Mouse (Mus musculus) heart, adult 11 months (tissue): Measurements from ENCODE around the gene Smok3c.
A peak's percentile ranks its signal among the peaks of the same experiment; 100 is the strongest.
"Not testable (repeated sequence)": the region's sequence is repeated elsewhere in the genome, so short reads cannot be mapped to it uniquely, and the experiment has no call there.

Experiments used
- DNase-seq: peaks from one replicate; pipeline ENCODE4 v3.0.0; 2022

Smok3c gene

GRCm38 (mm10) chr5:138052894-138053293 is at the start of gene Smok3c:
Gene Smok3c (plus strand): TSS chr5:138053194.
- DNase-seq, result not testable (repeated sequence)

- DNase-seq, result no peak
These were observed 43.6 kb upstream of the Smok3c start for GRCm38 (mm10) chr5:138009437-138009836.

GRCm38 (mm10) chr5:138012382-138012781 is 40.6 kb upstream of the Smok3c start:
- DNase-seq, result peak; percentile 49

GRCm38 (mm10) chr5:138016530-138016929 is 36.5 kb upstream of the Smok3c start:
- DNase-seq, result peak; percentile 9

- peak; percentile 37 for DNase-seq
These were observed 36.0 kb upstream of the Smok3c start for GRCm38 (mm10) chr5:138016997-138017396.

GRCm38 (mm10) chr5:138019577-138019976 is 33.4 kb upstream of the Smok3c start:
- DNase-seq, result peak; percentile 36

- DNase-seq, result peak; percentile 15
These were observed 32.0 kb upstream of the Smok3c start, which contains the start of the genes Smok3a and Smok3b for GRCm38 (mm10) chr5:138020961-138021479. Gene Smok3a (plus strand): TSS chr5:138021261. Gene Smok3b (plus strand): TSS chr5:138021429.

GRCm38 (mm10) chr5:138073803-138074202 is 20.8 kb downstream of the Smok3c start:
- DNase-seq, result peak; percentile 69

GRCm38 (mm10) chr5:138075684-138076083 is 22.7 kb downstream of the Smok3c start:
- no peak for DNase-seq

- peak; percentile 41 for DNase-seq
These were observed 23.2 kb downstream of the Smok3c start for GRCm38 (mm10) chr5:138076148-138076547.

- DNase-seq, result no peak
These were observed 27.5 kb downstream of the Smok3c start for GRCm38 (mm10) chr5:138080456-138080855.

GRCm38 (mm10) chr5:138081446-138081845 is 28.5 kb downstream of the Smok3c start:
- DNase-seq, result peak; percentile 68

- no peak for DNase-seq
These were observed 30.4 kb downstream of the Smok3c start for GRCm38 (mm10) chr5:138083318-138083900.

GRCm38 (mm10) chr5:138083936-138084335 is 30.9 kb downstream of the Smok3c start:
- peak; percentile 66 for DNase-seq

GRCm38 (mm10) chr5:138084507-138084906 is 31.5 kb downstream of the Smok3c start:
- DNase-seq, result no peak

- DNase-seq, result peak; percentile 98
These were observed 32.0 kb downstream of the Smok3c start, which contains the start of gene Zkscan1 for GRCm38 (mm10) chr5:138084996-138085395. Gene Zkscan1 (plus strand): TSS chr5:138085084.

GRCm38 (mm10) chr5:138085421-138085911 is 32.5 kb downstream of the Smok3c start:
- DNase-seq, result no peak

GRCm38 (mm10) chr5:138086842-138087241 is 33.8 kb downstream of the Smok3c start:
- DNase-seq, result no peak

GRCm38 (mm10) chr5:138088366-138088765 is 35.4 kb downstream of the Smok3c start:
- DNase-seq, result no peak

GRCm38 (mm10) chr5:138089108-138089551 is 36.1 kb downstream of the Smok3c start:
- peak; percentile 55 for DNase-seq

GRCm38 (mm10) chr5:138090271-138090670 is 37.3 kb downstream of the Smok3c start:
- peak; percentile 48 for DNase-seq

- DNase-seq, result peak; percentile 28
These were observed 37.7 kb downstream of the Smok3c start for GRCm38 (mm10) chr5:138090737-138091136.

GRCm38 (mm10) chr5:138092771-138093170 is 39.8 kb downstream of the Smok3c start:
- DNase-seq, result peak; percentile 52

- peak; percentile 45 for DNase-seq
These were observed 41.5 kb downstream of the Smok3c start for GRCm38 (mm10) chr5:138094474-138094873.
